ENCODE assay signal across 14 mouse cellular contexts in genomic region chr13:25403182-25403795, GRCm38 (mm10).
DNase-seq lines count a peak whose midpoint lies in the region; ATAC-seq and TF ChIP-seq lines count a peak whose summit lies in the region.
"Had no signal": no experiment of that assay in that cellular context is flagged by ENCODE, and none has a peak within 500 bp of the region (broad histone marks: within the 10 kb centered on the region; RNA-seq: fewer than 3 reads in every experiment).

No protein-coding gene starts in this region.

- WGBS in forebrain, postnatal 0 days: 13% methylated on average over 3 of the region's 3 CpGs
- 12% methylated on average over 3 of the region's 3 CpGs for WGBS in midbrain, embryonic 11.5 days
- WGBS in neural tube, embryonic 14.5 days: 15% methylated on average over 3 of the region's 3 CpGs
- WGBS in kidney, embryonic 15.5 days: 54% methylated on average over 3 of the region's 3 CpGs

- peak; percentile 75 for DNase-seq in embryo, embryonic 11 days
- peak; percentile 29 for DNase-seq in forebrain, postnatal 0 days
- DNase-seq in midbrain, embryonic 11.5 days (ENCODE audit: low spot score, missing footprints): peak; percentile 92
- DNase-seq in T-cell, adult 2 months (ENCODE audit: low spot score): no peak
- DNase-seq in left cerebral cortex, adult 9 months (ENCODE audit: low spot score in 2 of 2): no peak
- DNase-seq: kidney, postnatal 36 days; layer of hippocampus, postnatal 36 days had no signal

- no peak overlapping the region for H3K9ac ChIP-seq in forebrain, postnatal 0 days
- H3K9ac ChIP-seq in midbrain, embryonic 11.5 days (ENCODE audit: low read length): no peak overlapping the region
- H3K9ac ChIP-seq in neural tube, embryonic 14.5 days (replicated peaks; ENCODE audit: low read depth, low read length): no peak overlapping the region
- no peak overlapping the region for H3K9ac ChIP-seq in kidney, embryonic 15.5 days
- H3K9ac ChIP-seq: limb, embryonic 13.5 days; lung, embryonic 15.5 days had no signal

- H3K4me3 ChIP-seq in forebrain, postnatal 0 days (ENCODE audit: low read depth, low read length): no peak overlapping the region
- no peak overlapping the region for H3K4me3 ChIP-seq in midbrain, embryonic 11.5 days (ENCODE audit: low read depth, low read length)
- no peak overlapping the region for H3K4me3 ChIP-seq in neural tube, embryonic 14.5 days (ENCODE audit: low read depth, low read length)
- H3K4me3 ChIP-seq in kidney, embryonic 15.5 days (replicated peaks): no peak overlapping the region
- H3K4me3 ChIP-seq: limb, embryonic 13.5 days; lung, embryonic 15.5 days; megakaryocyte, embryonic 14.5 days had no signal

- H3K4me1 ChIP-seq in forebrain, postnatal 0 days (ENCODE audit: insufficient read depth): peaks cover 10% of the 10 kb centered on the region; the same call in 1 of the 2 replicates
- H3K4me1 ChIP-seq in midbrain, embryonic 11.5 days (ENCODE audit: control insufficient read depth, insufficient read depth, low read length): peaks cover 20% of the 10 kb centered on the region
- peaks cover 11% of the 10 kb centered on the region; the same call in 1 of the 2 replicates for H3K4me1 ChIP-seq in neural tube, embryonic 14.5 days (ENCODE audit: control insufficient read depth, insufficient read depth, low read length)
- H3K4me1 ChIP-seq in kidney, embryonic 15.5 days: no peaks in the 10 kb centered on the region
- H3K4me1 ChIP-seq: lung, embryonic 15.5 days; megakaryocyte, embryonic 14.5 days had no signal

- H3K27ac ChIP-seq in forebrain, postnatal 0 days (ENCODE audit: low read depth, low read length): 0 out of 2 replicates have a peak overlapping the region, but pooled peaks have one; percentile 9
- H3K27ac ChIP-seq in midbrain, embryonic 11.5 days (ENCODE audit: low read depth, low read length): peak overlapping the region; percentile 25; the same call in 1 of the 2 replicates
- peak overlapping the region; percentile 45; the same call in 1 of the 2 replicates for H3K27ac ChIP-seq in neural tube, embryonic 14.5 days (ENCODE audit: low read depth, low read length)
- H3K27ac ChIP-seq in kidney, embryonic 15.5 days: no peak overlapping the region
- H3K27ac ChIP-seq: limb, embryonic 13.5 days; lung, embryonic 15.5 days had no signal

- no peaks in the 10 kb centered on the region for H3K36me3 ChIP-seq in forebrain, postnatal 0 days (ENCODE audit: insufficient read depth)
- no peaks in the 10 kb centered on the region for H3K36me3 ChIP-seq in midbrain, embryonic 11.5 days (ENCODE audit: control insufficient read depth, insufficient read depth, low read length)
- H3K36me3 ChIP-seq in neural tube, embryonic 14.5 days (ENCODE audit: control insufficient read depth, insufficient read depth, low read length): no peaks in the 10 kb centered on the region
- no peaks in the 10 kb centered on the region for H3K36me3 ChIP-seq in kidney, embryonic 15.5 days
- H3K36me3 ChIP-seq: limb, embryonic 13.5 days; lung, embryonic 15.5 days had no signal

- no peaks in the 10 kb centered on the region for H3K9me3 ChIP-seq in forebrain, postnatal 0 days (ENCODE audit: low read length)
- no peaks in the 10 kb centered on the region for H3K9me3 ChIP-seq in midbrain, embryonic 11.5 days (ENCODE audit: control insufficient read depth, low read length)
- H3K9me3 ChIP-seq in neural tube, embryonic 14.5 days (ENCODE audit: control insufficient read depth, low read length): no peaks in the 10 kb centered on the region
- no peaks in the 10 kb centered on the region for H3K9me3 ChIP-seq in kidney, embryonic 15.5 days (replicated peaks)
- H3K9me3 ChIP-seq: limb, embryonic 13.5 days; lung, embryonic 15.5 days had no signal

- peak; percentile 49 for ATAC-seq in forebrain, postnatal 0 days
- peak; percentile 90 for ATAC-seq in midbrain, embryonic 11.5 days (ENCODE audit: low FRiP score)
- peak; percentile 42; the same call in 1 of the 2 replicates for ATAC-seq in neural tube, embryonic 14.5 days (ENCODE audit: low read depth)
- no peak for ATAC-seq in kidney, embryonic 15.5 days (replicated peaks; ENCODE audit: low FRiP score)
- ATAC-seq in frontal cortex, adult (ENCODE audit: low TSS enrichment): no peak
- ATAC-seq: intestine, embryonic 16.5 days had no signal

- H3K27me3 ChIP-seq in forebrain, postnatal 0 days (ENCODE audit: insufficient read depth, low read length): no peaks in the 10 kb centered on the region
- no peaks in the 10 kb centered on the region for H3K27me3 ChIP-seq in midbrain, embryonic 11.5 days (ENCODE audit: control insufficient read depth, insufficient read depth, low read length)
- H3K27me3 ChIP-seq in neural tube, embryonic 14.5 days (ENCODE audit: control insufficient read depth, insufficient read depth, low read length): no peaks in the 10 kb centered on the region
- H3K27me3 ChIP-seq in kidney, embryonic 15.5 days: no peaks in the 10 kb centered on the region
- H3K27me3 ChIP-seq: limb, embryonic 13.5 days; lung, embryonic 15.5 days; megakaryocyte, embryonic 14.5 days had no signal

- TF ChIP-seq CTCF in forebrain, postnatal 0 days (IDR thresholded peaks at IDR 0.05; ENCODE audit: low read depth): no peak

- H3K4me2 ChIP-seq in forebrain, postnatal 0 days (ENCODE audit: low read depth): no peak overlapping the region
- H3K4me2 ChIP-seq in midbrain, embryonic 11.5 days: no peak overlapping the region
- H3K4me2 ChIP-seq in neural tube, embryonic 14.5 days (ENCODE audit: low read depth, low read length): no peak overlapping the region
- H3K4me2 ChIP-seq in kidney, embryonic 15.5 days: no peak overlapping the region
- H3K4me2 ChIP-seq: limb, embryonic 13.5 days; lung, embryonic 15.5 days had no signal

Comparison
In these comparisons a context has a peak if more than half of its experiments do, and no peak if none do; other contexts are left out.
1. DNase-seq: peak in embryo, embryonic 11 days (single experiment), forebrain, postnatal 0 days (single experiment) and midbrain, embryonic 11.5 days (single experiment); none in T-cell, adult 2 months (single experiment) and left cerebral cortex, adult 9 months (0 of 2).
2. ATAC-seq: peak in forebrain, postnatal 0 days (single experiment), midbrain, embryonic 11.5 days (single experiment) and neural tube, embryonic 14.5 days (single experiment); none in kidney, embryonic 15.5 days (single experiment) and frontal cortex, adult (single experiment).